Mouse (Mus musculus): Measurements from ENCODE around the gene Mak. TPM values are rescaled to one million over a fixed set of nuclear protein-coding genes. Genes with fewer than 3 reads are reported as not detected.

Gene Mak
- under 1 TPM in 1 of 3 experiments, not detected in 2; 0.13 TPM for polyA plus RNA-seq (2017; shearing (Covaris generic))

- ATAC-seq: peak; percentile 77
These were observed at the start of gene Mak for GRCm38 (mm10) chr13:41079421-41079780. Mak (minus strand) TSS chr13:41079706.

GRCm38 (mm10) chr13:41129061-41129460, 49.6 kb upstream of the Mak start:
- ATAC-seq: no peak

GRCm38 (mm10) chr13:41128326-41128725, 48.8 kb upstream of the Mak start:
- ATAC-seq: peak; percentile 75

GRCm38 (mm10) chr13:41123666-41124225, 44.2 kb upstream of the Mak start:
- no peak for ATAC-seq

- peak; percentile 28 for ATAC-seq
These were observed 39.8 kb upstream of the Mak start for GRCm38 (mm10) chr13:41119152-41119945.

GRCm38 (mm10) chr13:41113940-41114339, 34.4 kb upstream of the Mak start, which contains the start of gene Sycp2l:
Sycp2l (plus strand) TSS chr13:41114307.
- ATAC-seq: no peak

- ATAC-seq: no peak
These were observed 31.4 kb upstream of the Mak start, which contains the start of gene Gcm2 for GRCm38 (mm10) chr13:41110935-41111334. Gcm2 (minus strand) TSS chr13:41111035.

GRCm38 (mm10) chr13:41105541-41105940, 26.0 kb upstream of the Mak start:
- ATAC-seq: no peak

- no peak for ATAC-seq
These were observed 24.5 kb upstream of the Mak start for GRCm38 (mm10) chr13:41103841-41104525.

- ATAC-seq: no peak
These were observed 20.5 kb upstream of the Mak start for GRCm38 (mm10) chr13:41100031-41100430.

- ATAC-seq: no peak
These were observed 18.8 kb upstream of the Mak start for GRCm38 (mm10) chr13:41098325-41098724.

- ATAC-seq: peak; percentile 90
These were observed 18.0 kb upstream of the Mak start for GRCm38 (mm10) chr13:41097324-41098058.

GRCm38 (mm10) chr13:41094160-41094559, 14.7 kb upstream of the Mak start:
- ATAC-seq: no peak

- no peak for ATAC-seq
These were observed 11.8 kb upstream of the Mak start for GRCm38 (mm10) chr13:41091271-41091670.

GRCm38 (mm10) chr13:41088746-41089145, 9.2 kb upstream of the Mak start:
- no peak for ATAC-seq

- ATAC-seq: no peak
These were observed 5.6 kb upstream of the Mak start for GRCm38 (mm10) chr13:41085140-41085539.

GRCm38 (mm10) chr13:41084521-41084920, 5.0 kb upstream of the Mak start:
- no peak for ATAC-seq

GRCm38 (mm10) chr13:41080700-41081099, 1.2 kb upstream of the Mak start:
- no peak for ATAC-seq

- ATAC-seq: no peak
These were observed 353 bp upstream of the Mak start for GRCm38 (mm10) chr13:41079859-41080258.

GRCm38 (mm10) chr13:41078690-41079420, 651 bp downstream of the Mak start:
- ATAC-seq: no peak

- ATAC-seq: no peak
These were observed 1.6 kb downstream of the Mak start for GRCm38 (mm10) chr13:41077921-41078320.

- ATAC-seq: no peak
These were observed 5.7 kb downstream of the Mak start for GRCm38 (mm10) chr13:41073819-41074218.

Measured in inflammation-experienced regulatory T-cells, adult 6 months (primary cell).